ENCODE assay signal across 24 mouse cellular contexts in the genomic region with DNA sequence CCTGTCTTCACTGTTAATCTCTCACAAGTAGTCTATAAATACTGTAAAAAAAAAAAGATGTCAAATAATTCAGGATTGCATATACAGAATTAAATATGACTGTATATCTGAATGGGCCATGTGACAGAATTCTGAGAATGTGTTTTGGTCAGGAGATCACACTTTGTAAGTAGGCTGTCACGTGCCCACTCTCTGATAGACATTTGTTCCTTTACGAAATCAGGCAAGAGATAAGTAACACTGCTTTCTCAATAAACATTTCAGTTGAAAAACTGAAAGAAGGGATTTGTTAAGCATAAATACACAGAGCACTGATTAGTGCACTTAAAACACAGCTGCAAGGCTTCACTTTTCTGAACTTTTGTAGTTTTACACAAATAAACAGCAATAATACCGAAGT. TPM values are rescaled to one million over a fixed set of nuclear protein-coding genes. Genes with fewer than 3 reads are reported as not detected.
DNase-seq lines count a peak whose midpoint lies in the region; ATAC-seq and TF ChIP-seq lines count a peak whose summit lies in the region.
"Had no signal": no experiment of that assay in that cellular context is flagged by ENCODE, and none has a peak within 500 bp of the region (broad histone marks: within the 10 kb centered on the region; RNA-seq: fewer than 3 reads in every experiment).

No protein-coding gene starts in this region.

- 40% methylated on average over 3 of the region's 3 CpGs for WGBS in heart, postnatal 0 days
- 36% methylated on average over 3 of the region's 3 CpGs for WGBS in lung, embryonic 14.5 days

- H3K4me2 ChIP-seq in heart, postnatal 0 days (ENCODE audit: low read depth, low read length) = peak overlapping the region; percentile 3; the same call in 1 of the 2 replicates
- H3K4me2 ChIP-seq in lung, embryonic 14.5 days = no peak overlapping the region
- peak overlapping the region; percentile 71 for H3K4me2 ChIP-seq in CH12.LX (ENCODE audit: insufficient read depth, low read depth, poor library complexity, severe bottlenecking)
- H3K4me2 ChIP-seq: embryonic facial prominence, embryonic 12.5 days; embryonic facial prominence, embryonic 15.5 days had no signal

- in situ Hi-C loops in CH12.LX (cut with MboI; ENCODE audit: low pct_ligation_motif_present, low pct_unique_long_range_greater_than_20kb, low sequenced_read_pairs) = no loop called here

- no peak for TF ChIP-seq CTCF in heart, postnatal 0 days (IDR thresholded peaks at IDR 0.05; ENCODE audit: low read depth)
- TF ChIP-seq CTCF in lung, embryonic 14.5 days (IDR thresholded peaks at IDR 0.05; ENCODE audit: low read depth) = no peak
- TF ChIP-seq CTCF in CH12.LX (conservative IDR thresholded peaks at IDR 0.05 in 1 of 2, IDR thresholded peaks at IDR 0.05 in 1 of 2; ENCODE audit: low read depth in 2 of 2, low read length in 2 of 2) = no peak

- TF ChIP-seq POLR2A in CH12.LX (IDR thresholded peaks at IDR 0.05; ENCODE audit: low read depth, low read length) = no peak

- ATAC-seq in heart, postnatal 0 days (ENCODE audit: insufficient read depth, low read depth) = no peak
- ATAC-seq in lung, embryonic 14.5 days (ENCODE audit: insufficient read depth) = no peak
- ATAC-seq: forebrain, embryonic 14.5 days; forebrain, postnatal 0 days; hindbrain, embryonic 16.5 days; Patski had no signal

- dilution Hi-C loops in CH12.LX (cut with MboI; ENCODE audit: extremely low pct_ligation_motif_present, extremely low pct_unique_long_range_greater_than_20kb, low sequenced_read_pairs) = no loop called here

- H3K4me1 ChIP-seq in heart, postnatal 0 days (ENCODE audit: control insufficient read depth, insufficient read depth) = peaks cover 25% of the 10 kb centered on the region
- peaks cover 10% of the 10 kb centered on the region for H3K4me1 ChIP-seq in lung, embryonic 14.5 days (ENCODE audit: insufficient read depth)
- H3K4me1 ChIP-seq in CH12.LX (ENCODE audit: control insufficient read depth in 1 of 2, insufficient read depth in 2 of 2) = peaks cover 10 to 57% of the 10 kb centered on the region in 2 experiments

- H3K9ac ChIP-seq in heart, postnatal 0 days (replicated peaks; ENCODE audit: low read depth, low read length) = no peak overlapping the region
- no peak overlapping the region for H3K9ac ChIP-seq in lung, embryonic 14.5 days
- H3K9ac ChIP-seq in CH12.LX (ENCODE audit: insufficient read depth, low read depth) = peak overlapping the region; percentile 85; the same call in 1 of the 2 replicates
- H3K9ac ChIP-seq: embryonic facial prominence, embryonic 12.5 days; embryonic facial prominence, embryonic 15.5 days; forebrain, postnatal 0 days; heart, embryonic 13.5 days; hindbrain, embryonic 13.5 days had no signal

- no peak overlapping the region for H3K4me3 ChIP-seq in heart, postnatal 0 days (ENCODE audit: low read depth, low read length)
- H3K4me3 ChIP-seq in lung, embryonic 14.5 days (ENCODE audit: low read depth, low read length) = no peak overlapping the region
- H3K4me3 ChIP-seq in CH12.LX (replicated peaks in 1 of 3; ENCODE audit: low read depth in 2 of 3, low read length in 2 of 3, poor library complexity in 1 of 3) = peak overlapping the region in 2 of 3 experiments; percentile 86 to 90
- H3K4me3 ChIP-seq: embryonic facial prominence, embryonic 12.5 days; embryonic facial prominence, embryonic 15.5 days; gastrocnemius, adult 2 months; heart, embryonic 10.5 days; heart, embryonic 13.5 days; hindbrain, embryonic 10.5 days; hindbrain, embryonic 13.5 days had no signal

- H3K79me2 ChIP-seq in CH12.LX (replicated peaks; ENCODE audit: control insufficient read depth, extremely low read depth, insufficient read depth, poor library complexity, severe bottlenecking) = peaks cover 79% of the 10 kb centered on the region

- TF ChIP-seq RAD21 in CH12.LX (IDR thresholded peaks at IDR 0.05; ENCODE audit: low read depth, low read length) = no peak

- no peaks in the 10 kb centered on the region for H3K36me3 ChIP-seq in heart, postnatal 0 days (replicated peaks; ENCODE audit: control insufficient read depth, insufficient read depth, low read length)
- H3K36me3 ChIP-seq in lung, embryonic 14.5 days (ENCODE audit: insufficient read depth) = no peaks in the 10 kb centered on the region
- peaks cover 0 to 9% of the 10 kb centered on the region in 2 experiments for H3K36me3 ChIP-seq in CH12.LX (replicated peaks in 1 of 2; ENCODE audit: control insufficient read depth in 1 of 2, insufficient read depth in 1 of 2, low read length in 1 of 2)
- H3K36me3 ChIP-seq: embryonic facial prominence, embryonic 12.5 days; embryonic facial prominence, embryonic 15.5 days; hindbrain, embryonic 10.5 days; hindbrain, embryonic 13.5 days had no signal

- H3K9me3 ChIP-seq in heart, postnatal 0 days (replicated peaks; ENCODE audit: control insufficient read depth, low read length) = no peaks in the 10 kb centered on the region
- no peaks in the 10 kb centered on the region for H3K9me3 ChIP-seq in lung, embryonic 14.5 days (ENCODE audit: low read depth, low read length)
- H3K9me3 ChIP-seq in CH12.LX (replicated peaks; ENCODE audit: low read length) = peaks cover 4% of the 10 kb centered on the region
- H3K9me3 ChIP-seq: embryonic facial prominence, embryonic 15.5 days; heart, embryonic 10.5 days; heart, embryonic 13.5 days; hindbrain, embryonic 10.5 days; hindbrain, embryonic 13.5 days had no signal

- TF ChIP-seq EP300 in heart, postnatal 0 days (IDR thresholded peaks at IDR 0.05; ENCODE audit: low read depth) = no peak
- no peak for TF ChIP-seq EP300 in CH12.LX (IDR thresholded peaks at IDR 0.05; ENCODE audit: low read length)

- H3K27me3 ChIP-seq in heart, postnatal 0 days (ENCODE audit: control insufficient read depth, insufficient read depth, low read length) = no peaks in the 10 kb centered on the region
- no peaks in the 10 kb centered on the region for H3K27me3 ChIP-seq in lung, embryonic 14.5 days (ENCODE audit: insufficient read depth, low read length)
- H3K27me3 ChIP-seq in CH12.LX (replicated peaks) = no peaks in the 10 kb centered on the region
- H3K27me3 ChIP-seq: embryonic facial prominence, embryonic 12.5 days; embryonic facial prominence, embryonic 15.5 days; heart, embryonic 13.5 days; hindbrain, embryonic 13.5 days; Patski had no signal

- H3K27ac ChIP-seq in heart, postnatal 0 days (ENCODE audit: low read depth) = no peak overlapping the region
- no peak overlapping the region for H3K27ac ChIP-seq in lung, embryonic 14.5 days (ENCODE audit: low read depth)
- peak overlapping the region; percentile 36; the same call in 1 of the 2 replicates for H3K27ac ChIP-seq in CH12.LX (ENCODE audit: insufficient read depth, low read depth)
- H3K27ac ChIP-seq: embryonic facial prominence, embryonic 12.5 days; embryonic facial prominence, embryonic 15.5 days; gastrocnemius, adult 2 months; heart, embryonic 10.5 days; heart, embryonic 13.5 days; hindbrain, embryonic 10.5 days; hindbrain, embryonic 13.5 days had no signal

- DNase-seq in heart, postnatal 0 days (ENCODE audit: low spot score) = peak; percentile 19
- no peak for DNase-seq in heart, adult 9 months (ENCODE audit: low spot score in 2 of 2)
- DNase-seq in lung, embryonic 14.5 days = peak; percentile 48
- no peak for DNase-seq in lung, postnatal 14 days
- no peak for DNase-seq in CH12.LX (ENCODE audit: extremely low read depth)
- peak; percentile 31 for DNase-seq in c-Kit-positive CD71-positive TER-119-negative erythroid progenitor cells, embryonic 14.5 days (ENCODE audit: low read depth)
- no peak for DNase-seq in MN1 (ENCODE audit: low spot score)
- DNase-seq: adrenal gland, postnatal 10 days; B cell, adult 2 months; cerebellum, adult 11 months; cerebellum, adult 9-11 months; forebrain, postnatal 0 days; gastrocnemius, adult 2 months; gastrocnemius, postnatal 14 days; heart, adult 18-20 months had no signal

TF ChIP-seq in CH12.LX, 34 proteins besides CTCF, POLR2A, EP300 and RAD21:
- TF ChIP-seq KAT2A (IDR thresholded peaks at IDR 0.05; ENCODE audit: insufficient replicate concordance, low read length) (no peak), UBTF (IDR thresholded peaks at IDR 0.05; ENCODE audit: low read depth, low read length) (no peak), USF1 (IDR thresholded peaks at IDR 0.05; ENCODE audit: low read depth, low read length) (peak; percentile 83), CHD2 (IDR thresholded peaks at IDR 0.05; ENCODE audit: low read length) (no peak), TBP (conservative IDR thresholded peaks at IDR 0.05; ENCODE audit: low read depth, low read length) (no peak), ZMIZ1 (IDR thresholded peaks at IDR 0.05; ENCODE audit: low read depth, low read length) (no peak), MEF2A (IDR thresholded peaks at IDR 0.05; ENCODE audit: borderline replicate concordance, low read depth, low read length) (no peak), E2F4 (IDR thresholded peaks at IDR 0.05; ENCODE audit: insufficient replicate concordance, low read depth, low read length) (no peak), JUN (IDR thresholded peaks at IDR 0.05; ENCODE audit: insufficient read depth, low read depth, low read length) (no peak), USF2 (conservative IDR thresholded peaks at IDR 0.05; ENCODE audit: low read depth, low read length) (peak; percentile 80), HCFC1 (IDR thresholded peaks at IDR 0.05; ENCODE audit: low read depth, low read length) (no peak), MYC (IDR thresholded peaks at IDR 0.05; ENCODE audit: low read depth, low read length) (no peak), ZKSCAN1 (IDR thresholded peaks at IDR 0.05; ENCODE audit: borderline replicate concordance, low read depth, low read length) (no peak), PAX5 (IDR thresholded peaks at IDR 0.05; ENCODE audit: low read length) (no peak), MAX (IDR thresholded peaks at IDR 0.05; ENCODE audit: low read length) (peak; percentile 82), BHLHE40 (IDR thresholded peaks at IDR 0.05; ENCODE audit: low read depth, low read length) (peak; percentile 98)

RNA-seq across cellular contexts. Expression of gene Pdhx, which starts 2.7 kb away (rescaled TPM):
- total RNA-seq in heart, postnatal 0 days (2014; rRNA removed; ENCODE audit: low replicate concordance) = 50.5 and 81.3 TPM in 2 replicates
- polyA plus RNA-seq in heart, postnatal 0 days (2015; fragmentation: Nextera tagmentation; extraction: Ambion mirVana) = 91.4 and 99.2 TPM in 2 replicates
- polyA plus RNA-seq in lung, embryonic 14.5 days (2014; fragmentation: Nextera tagmentation; extraction: Ambion mirVana) = 37.0 and 38.5 TPM in 2 replicates
- total RNA-seq in CH12.LX (2012; rRNA removed) (66.9 and 78.9 TPM in 2 replicates), CH12.LX (2014; rRNA removed) (131 and 140 TPM in 2 replicates)
- 97.4 and 104 TPM in 2 replicates for polyA plus RNA-seq in CH12.LX (2012; ENCODE audit: insufficient read length, low read depth)

RNA-seq across cellular contexts. Expression of gene Apip, which starts 2.9 kb away (rescaled TPM):
- 30.7 and 44.3 TPM in 2 replicates for total RNA-seq in heart, postnatal 0 days (2014; rRNA removed; ENCODE audit: low replicate concordance)
- polyA plus RNA-seq in heart, postnatal 0 days (2015; fragmentation: Nextera tagmentation; extraction: Ambion mirVana) = 63.9 and 68.1 TPM in 2 replicates
- polyA plus RNA-seq in lung, embryonic 14.5 days (2014; fragmentation: Nextera tagmentation; extraction: Ambion mirVana) = 76.7 and 77.7 TPM in 2 replicates
- total RNA-seq in CH12.LX (2012; rRNA removed) (111 and 126 TPM in 2 replicates), CH12.LX (2014; rRNA removed) (222 and 233 TPM in 2 replicates)
- polyA plus RNA-seq in CH12.LX (2012; ENCODE audit: insufficient read length, low read depth) = 142 and 184 TPM in 2 replicates

Comparison
In these comparisons a context has a peak if more than half of its experiments do, and no peak if none do; other contexts are left out.
1. DNase-seq: peak in heart, postnatal 0 days (single experiment), lung, embryonic 14.5 days (single experiment) and c-Kit-positive CD71-positive TER-119-negative erythroid progenitor cells, embryonic 14.5 days (single experiment); none in heart, adult 9 months (0 of 2), lung, postnatal 14 days (single experiment), CH12.LX (single experiment) and MN1 (single experiment).
2. H3K4me3 ChIP-seq: peak in CH12.LX (2 of 3); none in heart, postnatal 0 days (single experiment) and lung, embryonic 14.5 days (single experiment).